Mouse (Mus musculus) spleen, postnatal 14 days (tissue): ENCODE results near the gene Cpa4.

Experiments
- DNase-seq, 2 experiments: peaks; one replicate each; pipeline ENCODE4 v3.0.0; 2021 to 2022; ENCODE audit warnings: low spot score in 2 of 2

Gene Cpa4

DNA sequence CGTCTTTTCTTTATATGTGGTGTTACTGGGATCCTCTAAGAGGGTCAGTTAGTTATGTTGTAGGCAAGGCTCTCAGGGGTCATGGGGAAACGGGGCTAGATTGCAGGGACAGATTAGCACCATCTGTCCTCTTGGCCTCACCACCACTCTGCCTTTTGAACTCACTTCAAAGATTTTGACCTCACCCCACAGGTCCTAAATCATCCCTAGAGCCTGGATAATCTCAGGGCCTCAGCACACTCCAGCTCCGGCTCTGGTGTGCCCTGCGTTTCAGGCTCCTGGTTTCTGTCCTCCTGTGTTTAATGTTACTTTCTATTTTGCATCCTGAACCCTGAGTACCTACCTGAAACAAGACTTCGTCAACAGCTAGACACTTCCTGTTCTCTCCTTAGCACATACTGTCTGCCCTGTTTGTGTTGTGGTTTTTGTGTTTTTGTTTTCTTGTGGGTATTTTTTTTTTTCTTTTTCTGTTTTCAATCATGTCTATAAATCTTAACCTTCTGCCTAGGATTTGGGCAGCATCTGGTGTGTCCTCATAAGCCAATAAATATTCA is 23.8 kb downstream of the Cpa4 start:
- DNase-seq: no peak

DNA sequence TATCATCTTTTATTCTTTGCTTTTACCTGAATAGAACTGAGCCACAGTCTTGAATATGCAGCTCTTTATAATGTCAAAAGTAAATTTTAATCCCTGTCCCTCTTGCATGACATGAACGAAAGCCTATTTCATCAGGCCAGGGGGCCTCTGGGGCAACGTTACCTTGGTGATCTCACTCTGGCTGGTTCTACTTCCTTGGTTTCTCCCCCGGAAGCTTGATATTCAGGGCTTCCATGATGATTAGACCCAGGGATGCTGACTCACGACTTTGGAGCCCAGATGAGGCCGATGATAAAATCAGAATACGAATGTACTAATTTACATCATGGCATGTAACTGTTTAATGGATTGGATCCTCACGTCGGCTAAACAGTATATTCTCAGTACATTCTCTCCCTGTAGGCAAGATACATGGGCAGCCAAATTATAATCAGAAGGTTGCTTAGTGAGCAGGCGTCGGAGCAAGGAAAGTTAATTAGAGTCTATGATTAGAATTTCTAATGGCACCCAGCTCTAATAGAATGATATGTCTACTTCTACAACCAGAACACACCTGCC is 24.3 kb downstream of the Cpa4 start:
- DNase-seq: no peak

DNA sequence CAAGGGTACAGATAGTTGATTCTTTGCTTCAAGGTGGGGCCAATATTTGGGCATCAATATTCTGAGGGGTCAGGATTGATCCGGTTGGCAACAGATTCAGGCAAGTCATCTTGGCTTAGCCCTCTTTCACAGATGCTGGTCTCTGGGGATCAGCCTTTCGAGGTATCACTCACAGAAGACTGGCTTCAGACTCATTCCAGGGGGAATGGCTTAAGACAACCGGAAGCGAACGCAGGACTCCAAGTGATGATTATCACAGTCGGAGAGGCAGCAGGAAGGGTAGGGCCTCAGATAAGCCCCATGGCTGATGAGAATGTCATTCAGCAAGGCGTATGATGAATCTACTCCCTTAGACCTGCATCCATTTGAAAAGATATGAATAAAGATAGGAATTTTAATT is 26.2 kb downstream of the Cpa4 start:
- no peak for DNase-seq

DNA sequence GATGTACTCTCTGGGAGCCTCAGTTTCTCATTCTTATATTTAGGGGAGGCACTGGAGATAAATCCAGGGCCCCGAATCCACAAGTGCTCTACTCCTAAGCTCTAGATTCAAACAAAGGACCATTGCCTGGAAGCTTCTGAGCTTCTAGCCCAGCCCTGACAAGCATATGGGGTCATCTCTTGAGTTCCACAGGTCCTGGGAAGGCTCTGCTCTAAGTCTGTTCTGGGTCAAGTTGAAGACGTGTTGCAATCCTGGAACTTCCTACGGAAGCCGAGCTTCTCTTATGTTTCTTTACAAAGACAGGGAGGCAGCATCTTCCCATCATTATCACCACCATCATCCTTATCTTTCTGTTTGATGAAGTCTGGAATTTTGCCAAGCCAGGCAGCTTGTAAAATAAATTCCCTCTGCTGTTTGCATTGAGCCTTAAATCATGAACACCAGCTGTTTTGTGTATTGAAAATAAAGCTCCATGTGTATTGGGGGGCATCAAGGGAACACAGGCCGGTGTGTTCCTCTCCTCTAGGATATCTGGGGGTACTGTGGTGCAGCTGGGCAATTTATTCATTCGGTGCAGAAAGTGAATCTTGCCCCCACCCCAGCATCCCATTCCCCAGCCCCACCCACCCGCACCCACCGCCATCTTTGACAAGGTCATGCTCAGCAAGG is 28.2 kb downstream of the Cpa4 start:
- DNase-seq: no peak

DNA sequence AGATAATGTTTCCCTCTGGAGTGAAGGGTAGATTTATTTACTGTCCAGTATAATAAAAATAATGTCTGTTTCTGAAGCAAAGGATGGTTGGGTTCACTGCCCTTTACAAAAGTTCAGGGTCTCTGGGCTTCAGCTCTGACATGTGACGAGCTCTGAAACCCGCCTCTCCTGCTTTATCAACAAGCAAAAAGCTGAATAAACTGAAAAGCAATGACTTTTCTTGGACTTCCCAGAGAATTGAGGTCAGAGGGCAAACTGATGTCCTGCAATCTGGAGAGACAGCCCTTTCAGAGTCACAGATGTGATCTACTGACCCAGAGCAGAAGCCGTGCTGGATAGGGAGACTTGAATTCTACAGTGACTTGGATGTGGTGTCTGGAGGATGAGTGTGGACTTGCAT is 31.9 kb downstream of the Cpa4 start:
- DNase-seq: no peak

DNA sequence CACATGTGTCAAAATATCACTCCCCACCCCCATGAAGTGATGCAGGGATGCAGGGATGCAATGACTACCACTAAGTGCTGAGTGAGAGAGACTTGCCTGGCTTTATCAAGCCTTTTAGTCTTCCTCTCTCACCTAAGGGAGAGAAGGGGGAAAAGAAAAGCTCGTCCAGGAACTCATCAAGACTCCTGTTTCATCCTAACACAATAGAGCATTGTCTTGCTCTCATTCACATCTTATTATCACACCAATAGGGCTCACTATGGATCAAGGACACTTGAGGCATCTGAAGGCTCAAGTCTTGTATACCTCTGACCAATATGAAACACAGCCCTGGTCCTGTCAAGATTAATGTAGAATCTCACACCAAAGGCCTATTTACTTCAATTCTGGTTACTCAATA is 32.8 kb downstream of the Cpa4 start:
- no peak for DNase-seq

DNA sequence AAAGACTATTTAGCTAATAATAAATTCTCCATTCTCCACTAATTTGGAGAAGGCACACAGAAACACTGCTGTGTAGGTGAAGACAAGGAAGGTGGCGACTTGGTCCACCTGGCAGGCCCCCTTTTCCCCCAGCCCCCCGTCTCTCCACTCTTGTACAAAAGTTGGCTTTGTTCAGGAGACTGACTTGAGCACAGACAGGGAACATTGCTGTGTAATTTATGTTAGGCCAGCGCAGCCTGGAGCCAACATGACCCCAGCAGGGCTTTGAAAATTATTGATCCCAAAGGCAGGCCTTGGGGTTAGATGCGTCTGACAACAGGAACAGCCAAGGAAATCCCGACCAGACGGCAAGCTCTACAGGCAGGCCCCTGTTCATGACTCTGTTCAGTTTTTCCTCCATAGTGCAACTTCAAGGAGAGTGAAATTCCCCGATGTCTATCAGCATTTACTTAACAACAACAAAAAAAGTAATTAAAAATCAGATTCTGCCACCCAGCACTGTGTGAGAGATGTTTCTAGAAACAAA is 36.2 kb downstream of the Cpa4 start:
- DNase-seq: no peak

DNA sequence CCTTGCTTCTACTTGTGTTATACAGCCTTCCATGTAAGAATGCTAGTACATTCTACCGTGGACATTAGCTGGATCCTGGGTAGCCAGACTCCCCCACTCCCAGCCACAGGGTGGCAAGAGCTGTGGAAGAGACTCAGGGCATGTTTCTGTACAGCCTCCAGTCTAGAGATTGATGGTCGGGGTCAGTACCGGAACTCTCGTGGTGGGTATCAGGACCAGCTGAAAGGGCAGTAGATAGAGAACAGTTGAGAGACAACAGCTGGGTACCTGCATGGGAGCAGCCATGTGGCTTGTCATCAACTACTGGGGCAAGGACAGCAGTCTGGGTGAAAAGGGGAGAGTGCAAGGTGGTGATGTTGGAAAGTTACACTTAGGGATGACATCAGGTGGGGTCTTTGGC is 36.9 kb downstream of the Cpa4 start:
- no peak for DNase-seq

DNA sequence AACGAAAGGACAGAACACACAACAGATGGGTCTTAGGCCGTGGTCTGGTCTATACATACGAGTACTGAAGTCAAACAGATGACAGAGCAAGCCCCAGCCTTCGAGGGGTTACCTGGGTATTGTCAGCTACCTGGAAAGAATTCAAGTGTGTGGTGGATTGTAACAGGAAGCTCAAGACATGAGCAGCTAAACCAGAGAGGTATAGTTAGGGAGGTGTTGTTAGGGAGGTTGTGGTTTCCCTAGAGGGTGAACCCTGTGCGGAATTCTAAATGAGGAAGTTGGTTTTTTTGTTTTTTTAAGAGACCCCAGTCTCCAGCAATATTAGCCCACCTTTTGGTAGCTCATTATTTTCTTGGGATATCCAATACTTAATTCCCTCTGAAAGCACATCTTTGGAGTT is 37.5 kb downstream of the Cpa4 start:
- no peak for DNase-seq

DNA sequence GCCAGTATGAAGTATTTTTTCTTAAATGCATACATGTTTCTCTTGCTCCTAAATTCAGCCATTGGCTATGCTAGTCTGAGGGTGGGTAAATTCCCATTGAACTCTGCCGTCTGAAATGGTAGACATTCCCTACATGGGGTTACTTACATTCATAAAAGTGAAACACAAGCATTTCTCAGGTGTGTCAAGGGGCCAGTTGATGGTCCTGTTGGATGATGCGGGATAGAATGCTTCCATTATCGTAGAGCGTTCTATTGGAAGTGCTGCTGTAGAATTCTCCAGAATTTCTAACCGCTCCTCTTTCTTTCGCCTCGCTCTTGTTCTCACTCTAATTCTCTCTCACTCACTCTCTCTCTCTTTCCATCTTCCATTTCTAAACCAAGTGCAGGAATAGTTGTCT is 42.5 kb downstream of the Cpa4 start, which contains the start of gene Cpa5:
Gene Cpa5, plus strand, starts transcription at position 301 of the 400 bp plus-strand sequence.
- no peak for DNase-seq

DNA sequence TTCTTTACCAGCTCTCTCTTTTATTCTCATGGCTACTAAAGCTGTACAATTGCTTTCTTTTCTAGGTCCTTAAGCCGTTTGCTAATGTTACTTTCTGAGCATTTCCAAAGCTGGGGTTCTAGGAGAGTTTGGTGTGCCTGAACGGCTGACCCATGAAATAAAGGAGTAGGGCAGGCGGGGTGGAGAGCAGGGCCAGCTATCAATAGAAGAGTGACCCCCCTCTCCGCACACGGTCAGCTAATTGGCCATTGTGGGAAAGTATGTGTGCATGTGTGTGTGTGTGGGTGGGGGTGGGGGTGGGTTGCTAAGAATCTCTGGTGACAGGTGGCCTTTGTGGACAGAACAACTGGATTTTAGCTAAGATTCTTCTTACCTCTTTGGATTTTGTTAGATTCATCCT is 43.0 kb downstream of the Cpa4 start:
- DNase-seq: no peak

DNA sequence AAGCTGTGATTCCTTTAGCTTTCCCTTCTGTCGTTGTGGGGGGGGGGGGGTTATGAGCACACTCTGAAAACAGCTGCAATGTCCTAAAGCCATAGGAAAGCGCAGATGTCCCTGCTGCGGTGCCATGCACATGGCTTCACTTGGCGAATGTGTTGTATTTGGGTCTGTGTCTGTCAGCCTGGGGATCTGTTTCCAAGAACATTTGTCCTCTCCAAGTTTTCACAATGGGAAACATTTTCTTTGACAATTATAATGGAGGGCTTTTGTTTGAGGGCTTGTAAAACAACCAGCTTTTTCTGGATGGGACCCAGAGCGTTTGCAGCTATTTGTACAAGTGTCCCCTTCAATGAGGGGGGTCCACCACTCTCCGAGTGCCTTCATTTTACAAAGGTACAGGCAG is 46.1 kb downstream of the Cpa4 start:
- no peak for DNase-seq

DNA sequence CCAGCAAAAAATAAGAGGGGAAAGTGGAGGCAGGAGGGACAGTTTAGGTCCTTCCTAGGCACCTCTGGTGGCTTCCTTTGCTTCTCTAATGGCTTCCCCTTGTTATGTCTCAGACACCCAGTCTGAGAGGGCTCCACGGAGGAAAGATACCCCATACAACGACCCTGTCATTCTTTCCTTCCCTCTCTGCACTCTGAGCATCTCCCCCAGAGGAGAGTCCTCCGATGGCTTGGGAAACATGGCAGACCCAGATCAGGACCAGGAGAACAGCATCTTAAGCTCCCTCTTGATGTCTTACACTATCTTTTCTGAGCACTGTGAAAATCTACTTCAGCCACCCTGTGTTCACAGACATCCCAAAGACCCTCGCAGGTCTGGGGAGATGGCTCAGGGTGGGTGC is 47.6 kb downstream of the Cpa4 start:
- DNase-seq: no peak

DNA sequence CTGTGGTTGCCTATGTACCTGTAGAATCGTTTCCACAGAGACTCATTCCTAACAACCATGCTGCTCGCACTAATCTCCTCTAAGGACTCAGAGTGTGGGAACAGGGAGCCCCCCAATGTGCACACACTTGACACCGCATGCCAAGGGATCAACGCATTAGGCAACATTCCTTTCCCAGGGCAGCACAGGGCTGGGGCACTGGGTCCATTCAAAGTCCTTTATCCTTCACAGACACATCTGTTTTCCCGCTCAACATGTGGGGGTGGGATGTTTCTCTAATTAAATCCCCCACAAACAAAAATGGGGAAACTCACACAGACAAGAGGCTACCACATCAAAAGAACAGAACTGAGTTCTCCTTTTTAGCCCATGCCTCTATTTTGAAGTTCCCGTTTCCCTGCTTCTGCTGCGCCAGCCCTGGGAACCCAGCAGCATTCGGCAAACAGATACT is 48.3 kb downstream of the Cpa4 start:
- no peak for DNase-seq

DNA sequence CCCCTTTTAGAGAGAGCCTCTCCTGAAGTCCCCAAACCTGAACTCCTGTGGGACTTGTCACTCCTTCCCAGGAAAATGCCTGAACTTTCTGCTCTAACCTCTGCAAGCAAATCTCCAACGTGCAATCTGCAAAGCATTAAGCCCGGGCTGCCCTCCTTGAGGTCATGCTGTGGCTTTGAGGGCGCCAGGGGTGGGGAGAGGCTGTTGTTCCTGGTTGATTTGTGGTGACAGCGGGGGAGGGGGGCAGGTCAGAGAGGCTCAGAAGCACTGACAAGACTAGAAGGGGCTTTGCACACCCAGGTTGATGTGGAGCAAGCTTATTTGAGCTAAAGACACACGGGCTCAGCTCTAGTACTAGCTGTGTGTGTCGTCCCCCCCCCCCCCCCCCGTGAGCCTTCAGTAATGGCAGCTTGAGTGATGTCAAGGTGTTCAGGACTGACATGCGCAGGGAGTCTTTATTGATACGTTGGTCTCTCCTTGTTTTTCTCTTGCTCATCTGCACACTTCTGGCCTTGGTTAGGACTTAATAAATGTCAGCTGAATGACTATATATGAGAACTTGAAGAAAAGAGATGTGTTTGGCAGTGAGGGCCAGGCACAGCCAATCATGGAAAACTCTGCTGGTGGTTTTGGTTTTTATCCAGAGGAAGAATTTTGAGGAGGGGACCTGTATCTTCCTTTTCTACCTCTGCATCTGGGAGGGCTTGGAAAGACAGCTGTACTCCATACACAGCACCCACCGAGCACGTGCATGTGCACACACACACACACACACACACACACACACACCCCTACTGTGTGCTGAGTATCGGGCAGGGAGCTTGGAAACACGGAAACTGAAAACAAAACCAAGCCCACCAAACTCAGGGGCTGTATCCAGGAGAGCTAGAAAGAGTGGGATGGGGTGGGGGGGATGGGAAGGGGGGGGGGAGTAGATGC is 49.1 kb downstream of the Cpa4 start:
- DNase-seq: no peak

DNA sequence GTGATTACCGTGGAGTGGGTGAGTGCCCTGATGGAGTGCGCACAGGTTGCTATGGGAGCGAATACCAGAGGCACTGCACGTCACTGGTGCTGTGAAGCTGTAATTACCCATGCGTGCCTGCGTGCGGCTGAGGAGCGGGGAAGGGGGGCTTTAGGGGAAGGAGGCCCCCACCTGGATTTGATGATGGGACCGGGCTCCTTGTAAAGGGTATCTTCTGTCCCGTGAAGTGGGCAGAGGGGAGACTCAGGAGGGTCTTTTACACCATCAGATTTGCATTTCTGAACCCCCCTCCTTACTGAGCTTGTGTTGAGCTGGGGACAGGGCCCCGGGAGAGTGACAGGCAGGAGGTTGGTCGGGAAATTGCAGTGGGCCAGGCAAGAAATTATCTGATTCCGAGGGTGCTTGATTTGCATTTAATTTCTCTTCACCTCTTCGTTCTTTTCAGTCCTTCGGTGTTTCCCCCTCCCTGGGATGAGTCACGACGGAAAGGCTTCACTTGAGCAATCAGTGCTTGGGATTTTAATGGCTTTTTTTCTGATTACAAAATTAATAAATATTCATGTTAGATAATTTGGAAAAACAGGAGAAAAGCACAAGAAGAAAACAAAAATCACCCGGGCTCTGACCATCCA is 49.9 kb downstream of the Cpa4 start:
- DNase-seq: no peak

DNA sequence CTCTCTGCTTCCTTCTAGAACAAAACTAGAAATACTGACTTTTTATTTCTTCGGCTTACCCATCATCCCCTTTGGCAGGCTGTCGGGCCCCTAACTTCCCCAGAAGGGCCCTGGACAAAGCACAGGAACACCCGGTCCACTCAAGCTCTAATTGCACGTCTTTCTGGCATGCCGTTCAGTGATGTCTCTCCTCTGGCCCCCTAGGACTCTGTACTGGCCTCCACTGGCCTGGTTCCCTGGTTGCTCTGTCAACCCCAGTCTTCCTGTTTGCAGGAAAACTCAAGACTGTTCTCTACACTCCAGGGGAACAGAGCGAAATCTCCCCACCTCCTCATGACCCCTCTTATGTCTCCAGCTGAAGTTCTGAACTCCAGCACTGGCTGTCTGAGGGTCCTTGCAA is 50.6 kb downstream of the Cpa4 start:
- DNase-seq: no peak

DNA sequence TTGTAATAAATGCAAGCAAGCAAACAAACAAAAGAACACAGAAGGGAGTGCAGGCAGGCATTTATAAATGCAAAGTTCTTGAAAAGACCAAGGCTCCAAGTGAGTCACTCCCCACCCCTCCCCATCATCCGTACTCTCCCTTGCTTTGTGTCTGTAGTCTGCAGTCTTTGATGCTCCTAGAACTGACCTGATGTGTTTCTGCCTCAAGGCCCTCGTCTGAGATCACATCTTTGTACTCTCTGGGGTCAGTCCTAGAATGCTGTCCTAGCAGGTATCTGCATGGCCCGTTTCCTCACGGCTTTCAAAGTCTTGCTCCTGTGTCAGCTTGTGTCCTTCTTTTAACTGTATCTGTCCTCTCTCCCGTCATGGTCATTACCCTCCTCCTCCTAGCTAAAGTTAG is 51.4 kb downstream of the Cpa4 start:
- no peak for DNase-seq

DNA sequence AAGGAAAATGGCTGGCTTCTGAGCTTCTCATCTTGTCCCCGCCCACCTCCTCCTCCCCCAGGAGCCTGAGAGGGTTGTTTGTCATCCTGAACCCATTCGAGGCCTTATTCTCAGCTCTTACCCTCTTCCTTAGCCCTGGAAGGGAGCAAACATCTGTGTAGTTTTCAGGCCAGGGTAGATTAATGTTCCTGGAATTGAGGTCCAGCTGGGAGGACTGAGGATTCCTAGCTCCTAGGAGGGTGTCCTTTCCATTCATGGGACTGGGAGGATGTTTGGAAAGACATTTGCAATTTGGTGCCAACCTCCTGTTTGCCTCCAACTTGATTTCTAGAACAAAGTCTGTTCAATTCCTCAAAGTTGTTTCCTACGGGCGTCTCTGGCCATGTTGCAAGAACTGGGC is 52.4 kb downstream of the Cpa4 start:
- DNase-seq: no peak

DNA sequence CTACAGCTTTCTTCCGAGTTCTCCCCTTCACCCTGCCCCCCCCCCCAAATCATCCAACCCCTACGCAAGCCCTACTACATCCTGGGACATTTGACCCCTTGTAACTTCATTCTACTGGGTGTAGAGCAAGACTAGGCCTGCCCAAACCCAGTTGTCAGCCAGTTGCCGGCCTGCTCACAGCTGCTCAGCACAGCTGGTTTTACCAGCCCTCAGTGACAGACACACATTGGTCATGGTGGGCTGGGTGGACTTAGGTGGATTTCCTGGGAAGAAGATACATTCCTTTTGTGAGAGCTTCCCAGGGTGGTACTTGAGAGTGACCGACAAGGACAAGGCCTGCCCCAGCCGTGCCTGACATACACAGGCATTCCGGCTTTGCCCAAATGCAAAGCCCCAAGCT is 52.8 kb downstream of the Cpa4 start:
- no peak for DNase-seq

DNA sequence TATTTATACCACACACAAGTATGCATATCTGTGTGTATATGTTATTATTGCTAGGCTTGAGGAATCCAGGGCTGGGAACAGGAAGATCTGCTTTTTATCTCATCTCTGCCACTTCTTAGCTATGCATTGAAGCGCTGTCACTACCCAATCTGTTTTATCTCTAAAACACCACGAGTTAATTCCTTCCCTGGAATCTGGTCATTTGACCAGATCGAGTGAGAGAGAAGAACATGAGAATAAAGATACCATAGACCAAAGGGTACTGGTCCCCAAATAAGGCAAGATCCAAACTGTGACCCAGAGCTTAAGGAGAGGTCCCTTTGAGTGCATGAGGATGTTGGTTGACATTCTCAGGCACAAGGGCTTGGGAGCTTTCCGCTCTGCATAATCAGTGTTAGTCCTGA is 53.8 kb downstream of the Cpa4 start:
- DNase-seq: no peak

DNA sequence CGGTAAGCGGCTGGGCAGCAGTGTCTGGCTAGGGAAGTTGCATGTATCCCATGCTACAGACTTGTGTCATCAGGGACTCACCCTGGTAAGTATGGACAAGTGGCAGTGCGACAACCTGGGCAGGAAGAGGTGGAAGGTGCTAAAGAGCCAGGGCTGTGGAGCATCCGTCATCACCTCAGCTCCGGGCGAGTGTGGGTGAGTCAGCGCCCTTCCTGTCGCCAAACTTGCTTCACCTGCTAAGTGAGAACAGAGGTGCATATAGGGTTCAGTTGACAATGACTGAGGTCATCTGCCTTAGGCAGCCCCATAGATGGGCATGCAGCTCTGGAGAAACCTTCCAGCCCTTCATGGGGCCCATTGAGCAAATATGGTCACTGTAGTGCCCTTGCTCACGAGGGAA is 56.6 kb downstream of the Cpa4 start:
- DNase-seq: no peak
